Mouse (Mus musculus): ENCODE data around the gene Rad9a. TPM values are rescaled to one million over a fixed set of nuclear protein-coding genes. Genes with fewer than 3 reads are reported as not detected.

Gene Rad9a
- total RNA-seq, 2 experiments from 2014 or later: 6.9 to 8.0 TPM

DNA sequence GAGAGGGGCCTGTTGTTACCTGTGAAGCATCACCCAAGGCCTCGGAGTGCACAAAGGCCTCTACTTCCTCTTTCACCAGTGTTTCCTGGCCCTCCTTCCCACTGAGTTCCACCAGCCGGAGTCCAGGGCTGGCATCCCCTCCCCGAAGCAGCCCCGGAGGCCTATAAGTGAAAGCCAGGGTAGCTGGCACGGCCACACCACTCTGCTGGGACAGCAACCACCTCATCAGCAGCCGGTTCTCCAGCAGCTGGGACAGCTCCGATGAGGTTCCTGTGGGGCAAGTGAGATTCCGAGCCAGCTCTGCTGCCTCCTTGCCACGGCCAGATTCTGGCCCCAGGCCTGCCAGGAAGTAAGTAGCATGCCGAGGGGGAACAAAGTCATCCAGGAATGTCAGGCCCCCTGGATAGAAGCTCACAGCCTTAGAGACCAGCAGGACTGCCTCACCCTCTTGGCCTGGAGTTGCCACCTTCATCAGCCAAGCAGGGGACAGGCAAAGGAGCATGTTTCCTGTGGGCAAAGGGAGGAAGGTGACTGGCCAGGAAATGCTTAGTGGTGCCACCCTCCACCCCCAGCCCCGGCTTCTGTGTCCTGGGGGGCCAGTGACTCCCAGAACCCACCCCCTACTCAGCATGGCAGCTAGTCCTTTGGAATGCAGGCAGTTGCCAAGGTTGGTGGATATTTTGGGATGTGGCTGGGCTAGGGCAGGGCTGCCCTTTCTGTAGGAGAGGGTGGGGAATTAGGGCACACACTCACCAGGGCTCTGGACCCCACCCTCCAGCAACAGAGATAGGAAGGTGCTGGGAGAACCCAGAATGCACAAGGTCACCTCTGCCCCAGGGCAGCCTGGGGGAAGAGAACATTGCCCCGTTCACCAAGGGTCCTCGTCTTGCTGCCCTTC is 29.8 kb downstream of the Rad9a start:
- intact Hi-C loops (cut with DNase I): no loop called here
- DNase-seq (ENCODE audit: low spot score in 2 of 2): no peak

DNA sequence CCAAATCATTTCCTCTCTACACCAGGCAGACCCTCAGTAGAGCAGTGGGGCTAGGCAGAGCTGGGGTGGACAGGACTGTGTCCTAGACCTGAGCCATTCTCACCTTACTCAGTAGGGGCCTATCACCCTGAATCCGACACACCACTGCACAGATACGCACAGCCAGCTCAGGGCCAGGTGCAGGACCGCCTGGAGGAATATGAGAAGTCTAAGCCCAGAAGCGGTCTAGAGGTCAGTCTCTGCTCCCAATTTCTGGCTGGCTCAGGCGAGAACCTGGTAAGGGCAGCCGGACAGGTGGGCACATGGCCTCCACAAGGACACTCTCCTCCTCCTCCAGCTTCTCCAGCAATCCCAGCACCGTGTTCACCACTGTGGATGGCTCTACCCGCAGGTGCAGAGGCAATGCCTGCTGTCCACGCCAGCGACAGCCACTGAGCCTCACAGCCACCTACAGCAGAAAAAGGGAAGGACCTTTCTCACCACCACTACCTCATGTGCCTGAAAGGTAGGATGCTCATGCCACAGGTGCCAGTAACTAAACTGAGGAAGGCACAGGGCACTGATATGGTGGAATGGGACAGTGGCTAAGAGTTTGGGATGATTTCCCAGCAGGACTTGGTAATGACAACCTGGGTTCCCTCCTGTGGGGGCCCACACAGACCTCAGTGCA is 30.6 kb downstream of the Rad9a start:
- intact Hi-C loops (cut with DNase I): no loop called here
- DNase-seq (ENCODE audit: low spot score in 2 of 2): no peak

DNA sequence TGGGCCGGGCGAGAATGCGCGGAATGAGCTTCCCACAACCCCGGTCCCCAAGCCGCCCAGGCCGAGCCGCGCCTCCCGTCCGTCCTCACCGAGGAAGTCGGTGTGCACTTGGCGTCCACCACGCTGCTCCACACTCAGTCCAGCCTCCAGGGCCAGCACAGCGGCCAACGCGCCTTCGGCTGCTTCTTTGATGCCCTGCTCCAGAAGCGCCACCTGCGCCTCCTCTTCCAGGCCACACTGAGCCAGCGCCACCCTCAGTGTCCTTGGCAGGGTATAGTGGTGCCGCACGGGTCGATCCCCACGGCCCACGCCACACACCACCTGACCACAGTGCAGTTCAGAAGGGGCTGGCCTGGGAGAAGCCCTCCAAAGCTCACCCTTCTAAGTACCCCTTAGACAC is 31.7 kb downstream of the Rad9a start:
- intact Hi-C loops (cut with DNase I): loop anchor here (1.0 to 2.0 kb wide), 2 partner anchors 23 to 58 kb away; partner anchors contain the start of gene Ppp1ca
- DNase-seq (ENCODE audit: low spot score in 2 of 2): no peak

DNA sequence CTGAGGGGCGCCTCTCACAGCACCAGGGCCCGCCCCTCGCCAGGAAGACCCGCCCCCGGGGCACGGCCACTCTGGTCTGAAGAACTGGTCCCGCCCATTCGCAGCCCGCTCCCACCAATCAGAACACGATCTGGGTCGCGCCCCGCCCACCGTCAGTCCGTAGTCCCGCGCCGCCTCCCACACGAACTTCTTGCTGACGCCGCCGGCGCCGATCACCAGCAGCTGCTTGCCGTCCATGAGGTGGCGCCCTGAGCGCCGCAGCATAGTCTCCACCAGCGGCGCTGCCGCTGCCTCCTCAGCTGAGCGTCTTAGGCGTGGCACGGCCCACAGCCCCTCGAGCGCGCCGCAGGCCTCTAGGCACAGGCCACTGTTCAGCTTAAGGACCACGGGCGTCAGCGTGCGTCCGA is 32.1 kb downstream of the Rad9a start:
- DNase-seq (ENCODE audit: low spot score in 2 of 2): peak; percentile 99 to 100
- intact Hi-C loops (cut with DNase I): loop anchor here (1.0 to 2.0 kb wide), 2 partner anchors 23 to 59 kb away; partner anchors contain the start of gene Ppp1ca

DNA sequence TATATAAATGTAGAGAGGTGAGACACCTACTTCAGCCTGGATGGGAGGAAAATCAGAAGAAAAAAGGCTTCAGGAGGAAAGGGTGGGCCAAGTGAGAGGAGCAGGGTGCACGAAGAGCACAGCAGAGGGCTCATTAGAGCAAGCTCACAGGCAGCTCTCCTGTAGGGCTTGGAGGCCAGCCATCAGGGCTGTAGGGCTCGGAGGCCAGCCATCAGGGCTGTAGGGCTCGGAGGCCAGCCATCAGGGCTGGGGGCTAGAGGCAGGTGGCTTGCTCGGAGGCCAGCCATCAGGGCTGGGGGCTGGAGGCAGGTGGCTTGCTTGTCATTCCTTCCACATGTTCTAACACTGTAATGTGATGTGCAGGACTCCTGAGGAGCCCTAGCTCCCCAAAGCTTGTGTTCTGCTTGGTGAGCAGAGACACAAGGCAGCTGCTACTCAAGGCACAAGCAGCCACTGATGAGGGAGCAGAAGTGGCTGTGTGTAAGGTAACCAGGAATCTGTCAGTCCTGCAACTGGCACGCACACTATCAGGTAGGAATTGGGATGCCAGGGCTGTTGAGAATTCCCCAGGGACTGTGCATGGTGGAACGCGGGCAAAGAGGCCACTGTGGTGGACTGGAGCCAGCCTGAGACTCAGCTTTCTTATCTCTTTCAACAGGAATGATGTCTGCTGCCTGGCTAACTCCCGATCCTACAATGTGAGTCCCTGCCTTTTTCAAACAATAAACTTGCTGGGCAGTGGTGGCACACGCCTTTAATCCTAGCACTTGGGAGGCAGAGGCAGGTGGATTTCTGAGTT is 34.6 kb downstream of the Rad9a start:
- no peak for DNase-seq (ENCODE audit: low spot score in 2 of 2)
- intact Hi-C loops (cut with DNase I): no loop called here

DNA sequence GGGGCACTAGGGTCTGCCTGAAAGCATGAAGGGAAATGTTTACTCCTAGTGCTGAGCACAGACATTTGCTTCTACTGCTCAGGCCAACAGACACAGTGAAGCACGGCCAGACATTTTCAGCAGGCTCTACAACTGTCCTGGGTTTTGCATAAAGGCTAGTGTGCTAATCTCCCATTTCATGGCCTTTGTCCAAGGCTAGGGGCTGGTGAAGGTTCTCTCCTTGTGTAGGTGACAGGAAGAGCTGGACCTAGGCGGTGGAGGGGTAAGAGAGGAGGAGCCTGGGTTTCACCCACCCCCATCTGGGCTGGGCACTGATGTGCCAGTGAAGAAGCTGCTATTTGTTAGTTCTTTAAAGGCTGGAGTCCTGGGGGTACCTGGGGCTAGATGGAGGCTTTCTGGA is 36.7 kb downstream of the Rad9a start:
- intact Hi-C loops (cut with DNase I): no loop called here
- no peak for DNase-seq (ENCODE audit: low spot score in 2 of 2)

DNA sequence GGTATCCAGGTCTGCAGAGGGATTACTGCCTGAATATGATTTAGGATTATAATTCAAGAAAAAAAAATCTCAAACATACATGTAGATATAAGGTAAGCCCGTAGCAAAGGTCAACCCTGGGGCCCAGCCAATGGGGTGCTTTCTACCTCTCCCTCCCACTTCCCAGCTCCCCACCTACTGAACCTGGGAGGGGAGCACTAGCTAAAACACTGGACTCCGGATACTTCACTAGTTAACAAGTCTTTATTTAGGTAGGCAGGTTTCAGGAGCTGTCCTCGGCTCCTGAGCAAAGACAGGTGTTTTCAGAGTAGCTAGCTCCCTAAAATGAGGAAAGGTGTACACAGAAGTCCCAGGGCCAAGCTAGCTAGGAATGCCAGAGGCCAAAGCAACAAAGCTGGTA is 37.4 kb downstream of the Rad9a start:
- no peak for DNase-seq (ENCODE audit: low spot score in 2 of 2)
- intact Hi-C loops (cut with DNase I): no loop called here

DNA sequence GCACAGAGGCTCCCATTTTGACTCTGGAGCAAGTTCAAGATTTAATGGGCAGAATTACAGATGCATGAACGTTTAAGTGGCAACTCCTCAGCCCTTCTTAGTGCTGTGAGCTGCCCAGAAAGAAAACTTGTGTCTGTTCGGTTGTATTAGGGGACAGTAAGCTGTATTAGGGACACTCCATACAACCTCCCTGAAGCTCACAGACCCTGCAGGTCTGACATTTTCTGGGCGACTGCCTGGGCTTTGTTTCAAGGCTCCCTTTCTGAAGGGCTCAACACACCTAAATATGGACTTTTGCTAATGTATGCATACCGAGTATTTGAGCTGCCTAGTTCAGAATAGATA is 37.9 kb downstream of the Rad9a start:
- no peak for DNase-seq (ENCODE audit: low spot score in 2 of 2)
- intact Hi-C loops (cut with DNase I): loop anchor here (2.0 kb wide), 1 partner anchor 37 kb away; no protein-coding TSS in a partner anchor

DNA sequence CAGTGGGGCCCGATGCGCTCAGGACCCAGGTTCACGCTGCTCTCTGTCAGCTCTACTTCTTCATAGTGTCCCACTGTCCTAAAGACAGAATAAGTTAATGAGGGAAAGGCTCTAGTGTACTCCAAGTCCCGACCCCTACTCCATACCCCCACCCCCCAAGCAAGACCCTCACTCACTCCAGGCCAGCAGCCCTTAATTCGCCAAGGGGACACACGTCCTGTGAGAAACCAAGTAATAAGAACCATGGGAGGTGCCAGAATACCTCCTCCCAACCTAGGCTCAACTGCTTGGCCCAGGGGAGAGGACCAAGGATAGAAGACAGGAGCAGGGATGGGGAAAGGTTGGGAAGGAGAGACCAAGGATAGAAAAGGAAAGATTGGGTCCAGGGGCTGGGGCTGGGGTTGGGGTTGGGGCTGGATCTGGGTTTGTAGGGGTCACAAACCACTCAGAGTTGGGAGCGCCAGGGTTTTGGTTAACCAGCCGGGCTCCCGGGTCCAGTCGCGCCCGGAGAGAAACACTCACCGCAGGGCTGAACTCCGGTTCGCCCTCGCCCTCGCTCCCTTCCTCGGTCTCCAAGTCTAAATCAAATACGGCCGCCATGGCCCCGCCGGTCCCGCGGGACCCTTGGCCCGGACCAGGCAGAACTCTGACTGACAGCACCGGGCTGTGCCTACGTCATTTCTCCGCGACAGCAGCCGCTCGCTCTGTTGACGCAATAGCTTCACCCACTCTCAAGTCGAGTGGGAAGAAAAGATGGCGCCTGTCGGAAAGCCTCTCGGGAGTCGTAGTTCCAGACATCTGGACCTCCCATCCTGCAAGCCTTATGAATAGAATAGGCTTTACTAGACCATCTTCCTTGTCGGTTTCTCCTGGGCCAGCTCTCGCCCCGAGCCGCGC is 38.6 kb downstream of the Rad9a start, which contains the start of gene Rps6kb2:
Gene Rps6kb2 (minus strand): TSS at position 709 of the 897 bp plus-strand sequence.
- intact Hi-C loops (cut with DNase I): loop anchor here (2.0 kb wide), 1 partner anchor 36 kb away; no protein-coding TSS in a partner anchor
- DNase-seq (ENCODE audit: low spot score in 2 of 2): peak; percentile 98 to 99

DNA sequence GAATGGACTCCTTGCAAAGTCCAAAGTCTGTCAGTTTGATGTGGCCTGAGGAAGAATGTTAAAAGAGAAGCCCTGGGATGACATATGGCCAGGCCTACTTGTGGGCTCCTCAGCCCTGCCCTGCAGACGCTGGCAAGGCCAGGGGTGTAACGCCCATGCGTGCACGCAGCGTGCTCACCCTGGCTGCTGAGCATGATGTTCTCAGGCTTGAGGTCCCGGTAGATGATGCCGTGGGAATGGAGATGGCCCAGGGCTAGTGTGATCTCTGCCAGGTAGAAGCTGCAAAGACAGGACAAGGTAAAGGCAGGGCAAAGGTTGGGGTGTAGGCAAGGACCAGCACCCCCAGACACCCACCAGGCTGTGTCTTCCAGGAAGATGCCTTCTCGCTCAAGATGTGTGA is 42.4 kb downstream of the Rad9a start:
- DNase-seq (ENCODE audit: low spot score in 2 of 2): no peak
- intact Hi-C loops (cut with DNase I): no loop called here

DNA sequence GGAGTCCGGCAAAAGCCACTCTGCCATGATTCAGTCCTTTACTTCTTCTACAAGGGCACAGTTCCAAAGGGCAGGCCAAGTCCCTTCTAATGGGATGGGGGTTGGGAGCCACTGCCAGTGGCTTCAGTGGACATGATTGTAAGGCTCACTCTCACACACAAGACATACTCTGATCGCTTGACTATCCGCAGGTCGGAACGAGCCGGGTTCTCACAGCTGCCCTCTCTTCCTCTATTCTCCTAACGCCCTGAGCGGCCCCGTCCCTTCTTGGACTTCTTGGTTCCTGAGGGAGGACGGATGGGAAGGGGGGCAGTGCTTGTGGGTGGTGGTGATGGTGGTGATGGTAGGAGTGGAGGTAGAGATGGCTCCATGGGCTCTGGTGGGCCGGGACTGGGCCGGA is 44.7 kb downstream of the Rad9a start:
- intact Hi-C loops (cut with DNase I): no loop called here

DNA sequence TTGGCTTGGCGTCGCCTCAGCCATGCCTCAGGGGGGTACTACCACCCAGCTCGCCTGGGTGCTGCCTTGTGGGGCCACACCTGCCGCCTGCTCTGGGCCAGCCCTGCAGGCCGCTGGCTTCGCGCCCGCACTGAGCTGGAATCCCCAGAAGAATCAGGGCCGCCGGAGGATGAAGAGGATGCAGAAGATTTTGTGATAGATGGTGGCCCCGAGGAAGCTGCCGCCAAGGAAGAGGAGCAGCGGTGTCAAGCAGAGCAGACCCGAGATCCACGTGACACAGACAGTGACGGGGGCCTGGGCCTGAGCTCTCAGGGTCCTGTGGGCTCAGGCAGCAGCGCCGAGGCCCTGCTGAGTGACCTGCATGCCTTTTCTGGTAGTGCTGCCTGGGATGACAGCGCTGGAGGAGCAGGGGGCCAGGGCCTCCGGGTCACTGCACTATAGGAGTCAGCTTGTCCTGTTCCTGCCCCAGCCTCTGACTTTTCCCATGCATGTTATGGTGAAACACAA is 45.3 kb downstream of the Rad9a start:
- no peak for DNase-seq (ENCODE audit: low spot score in 2 of 2)
- intact Hi-C loops (cut with DNase I): no loop called here

More for the DNA sequence above, 44.7 kb downstream of the Rad9a start:
- DNase-seq (ENCODE audit: low spot score in 2 of 2): no peak

DNA sequence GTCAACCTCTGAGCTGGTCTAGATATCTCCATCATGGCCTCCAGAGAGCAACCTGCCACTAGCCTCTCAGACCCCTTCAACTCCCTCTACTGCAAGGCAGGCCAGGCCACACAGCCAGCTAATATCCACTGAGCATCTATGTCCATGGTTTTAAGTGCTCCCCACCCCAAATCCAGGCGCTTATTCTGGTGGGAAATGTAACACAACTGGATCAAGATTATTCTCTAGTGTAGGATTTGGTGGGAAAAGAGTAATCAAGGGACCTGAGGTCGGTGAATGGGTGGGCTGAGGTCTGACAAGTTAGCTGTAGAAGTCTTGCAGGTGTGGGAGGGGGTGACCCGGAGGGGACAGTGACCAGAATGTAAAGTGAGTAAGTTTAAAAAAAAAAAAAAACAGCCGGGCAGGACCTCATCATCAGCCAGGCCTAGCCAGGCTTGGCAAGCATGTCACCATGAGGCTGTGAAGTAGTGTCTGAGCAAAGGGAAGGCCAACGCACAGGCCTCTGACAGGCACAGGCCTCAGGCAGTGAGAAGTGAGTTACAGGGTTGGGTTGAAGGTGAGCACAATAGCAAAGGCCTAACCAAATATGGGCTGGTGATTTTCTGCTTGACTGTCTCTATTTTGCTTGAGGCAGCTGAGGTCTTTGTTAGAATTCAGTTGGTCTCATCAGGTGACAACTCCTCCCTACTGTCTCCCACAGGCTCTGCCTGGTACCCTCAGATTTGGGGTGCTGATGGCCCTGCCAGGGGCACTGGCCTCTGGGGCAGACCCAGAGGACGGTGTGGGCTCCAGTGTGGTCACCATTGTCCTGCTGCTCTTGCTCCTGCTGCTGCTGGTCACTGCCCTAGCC is 46.0 kb downstream of the Rad9a start:
- DNase-seq (ENCODE audit: low spot score in 2 of 2): no peak
- intact Hi-C loops (cut with DNase I): no loop called here

DNA sequence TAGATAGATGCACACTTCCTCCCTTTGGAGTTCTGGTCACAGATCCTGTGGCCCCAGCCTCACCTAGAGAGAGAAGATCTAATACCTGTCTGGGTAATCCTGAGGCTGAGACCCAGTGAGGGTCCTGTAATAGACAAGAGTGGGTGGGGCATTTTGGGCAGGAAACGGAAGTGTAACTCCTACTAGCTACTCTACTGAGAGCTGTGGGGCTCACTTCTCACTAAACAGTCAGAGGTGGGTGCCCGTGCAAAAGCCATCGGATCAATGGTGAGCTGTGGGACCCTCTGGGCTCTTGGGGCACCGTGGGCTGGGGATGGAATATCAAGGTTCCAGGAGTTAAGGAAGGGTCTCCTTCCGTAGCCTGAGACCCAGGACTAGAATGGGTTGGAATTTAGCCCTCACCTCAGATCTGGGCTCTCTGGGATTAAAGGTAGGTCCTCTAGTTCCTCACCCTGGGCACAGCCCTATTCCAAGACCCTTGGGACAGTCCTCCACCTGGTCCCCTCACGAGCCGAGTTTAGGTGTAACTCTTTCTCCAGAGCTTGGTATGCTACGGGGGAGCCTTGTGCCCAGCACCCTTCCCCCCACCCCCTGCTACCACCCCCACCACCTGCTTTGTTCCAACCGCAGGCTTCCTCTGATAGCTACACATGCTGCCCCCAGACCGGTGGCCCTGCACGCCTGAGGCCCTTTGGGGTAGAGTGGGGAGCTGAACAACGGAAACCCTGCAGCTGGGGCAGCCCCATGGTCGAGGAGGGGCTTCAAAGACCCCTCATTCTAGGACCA is 46.8 kb downstream of the Rad9a start:
- intact Hi-C loops (cut with DNase I): no loop called here
- DNase-seq (ENCODE audit: low spot score in 2 of 2): no peak

DNA sequence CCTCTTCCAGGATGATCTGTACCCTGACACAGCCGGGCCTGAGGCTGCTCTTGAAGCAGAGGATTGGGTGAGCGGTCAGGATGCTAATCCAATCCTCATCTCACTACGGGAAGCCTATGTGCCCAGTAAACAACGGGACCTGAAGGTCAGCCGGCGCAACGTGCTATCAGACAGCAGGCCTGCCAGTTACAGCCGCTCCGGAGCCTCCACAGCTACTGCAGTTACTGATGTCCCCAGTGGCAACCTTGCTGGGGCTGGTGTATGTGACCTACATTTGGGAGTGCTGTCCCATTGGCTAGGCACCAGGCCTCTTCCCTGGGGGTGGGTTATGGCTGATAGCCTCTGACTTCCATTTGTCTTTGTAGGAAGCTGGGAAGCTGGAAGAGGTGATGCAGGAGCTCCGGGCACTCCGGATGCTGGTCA is 48.2 kb downstream of the Rad9a start, which contains the start of gene Ptprcap:
Gene Ptprcap (plus strand): TSS at position 373 of the 423 bp plus-strand sequence.
- DNase-seq (ENCODE audit: low spot score in 2 of 2): no peak
- intact Hi-C loops (cut with DNase I): no loop called here

DNA sequence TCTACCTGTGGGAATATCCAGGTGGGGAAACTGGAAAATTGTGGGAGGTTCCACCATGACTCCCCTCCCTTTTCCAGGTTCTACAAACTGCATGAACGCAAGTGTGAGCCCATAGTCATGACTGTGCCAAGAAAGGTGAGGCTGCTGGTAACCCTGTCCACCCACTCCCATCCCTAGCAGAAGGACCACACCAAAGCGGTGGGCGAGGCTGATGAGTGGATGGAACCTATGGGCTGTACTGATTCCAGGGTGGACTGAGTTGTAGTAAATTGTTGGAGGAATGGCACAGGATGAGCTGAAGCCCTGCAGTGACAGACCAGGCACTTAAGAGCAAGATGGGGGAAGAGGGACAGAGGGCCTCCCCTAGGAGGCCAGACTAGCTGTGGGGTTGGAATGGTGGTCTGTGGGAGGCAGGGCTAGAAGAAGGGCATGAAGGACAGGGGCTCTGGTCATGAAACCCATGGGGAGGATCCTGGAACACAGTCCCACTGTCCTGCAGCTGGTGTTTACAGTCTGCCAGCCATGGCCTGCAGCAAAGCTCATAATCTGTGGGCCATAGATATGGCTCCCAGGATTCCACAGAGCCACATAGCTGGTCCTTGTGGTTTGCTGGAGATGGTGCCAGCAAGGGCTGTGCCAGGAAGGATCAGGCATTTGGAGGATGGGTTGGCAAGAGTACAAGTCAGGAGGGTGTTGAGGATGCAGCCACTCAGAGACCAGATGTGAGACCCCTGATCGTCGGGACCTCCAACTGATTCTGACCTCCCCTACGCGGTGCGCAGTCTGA is 48.8 kb downstream of the Rad9a start:
- intact Hi-C loops (cut with DNase I): no loop called here
- no peak for DNase-seq (ENCODE audit: low spot score in 2 of 2)

Data from left cerebral cortex, postnatal 25 days (tissue).